Mouse (Mus musculus) gastrocnemius, adult 2 months (tissue): Measurements from ENCODE around the gene Arhgap19. TPM values are rescaled to one million over a fixed set of nuclear protein-coding genes. Genes with fewer than 3 reads are reported as not detected.

Experiments used
- DNase-seq: peaks from one replicate; pipeline ENCODE4 v3.0.0; 2022
- H3K27ac ChIP-seq: fragments of 200-600 bp; 2 replicates; pipeline ENCODE4 v1.8.1; 2022; ENCODE audit warnings: mild to moderate bottlenecking
- H3K4me3 ChIP-seq: fragments of 200-600 bp; 2 replicates; pipeline ENCODE4 v1.8.1; 2022; ENCODE audit warnings: mild to moderate bottlenecking, moderate library complexity
- CTCF ChIP-seq: fragments of 200-600 bp; IDR thresholded peaks from 2 replicates; pipeline ENCODE4 v1.8.1; 2022; ENCODE audit warnings: antibody characterized with exemption, mild to moderate bottlenecking, moderate library complexity
- intact Hi-C: fragments of 180-260 bp; cut with DNase I; formaldehyde crosslinking; loops from one replicate; pipeline ENCODE4 v1.15.1; 2025
- total RNA-seq, 2 experiments: library from RNA; stranded (reverse); gene quantifications; 2 replicates each; pipeline ENCODE4 v1.2.3; 2021

Arhgap19 gene
- total RNA-seq, 2 experiments from 2014 or later, result 7.7 to 9.6 TPM

DNA sequence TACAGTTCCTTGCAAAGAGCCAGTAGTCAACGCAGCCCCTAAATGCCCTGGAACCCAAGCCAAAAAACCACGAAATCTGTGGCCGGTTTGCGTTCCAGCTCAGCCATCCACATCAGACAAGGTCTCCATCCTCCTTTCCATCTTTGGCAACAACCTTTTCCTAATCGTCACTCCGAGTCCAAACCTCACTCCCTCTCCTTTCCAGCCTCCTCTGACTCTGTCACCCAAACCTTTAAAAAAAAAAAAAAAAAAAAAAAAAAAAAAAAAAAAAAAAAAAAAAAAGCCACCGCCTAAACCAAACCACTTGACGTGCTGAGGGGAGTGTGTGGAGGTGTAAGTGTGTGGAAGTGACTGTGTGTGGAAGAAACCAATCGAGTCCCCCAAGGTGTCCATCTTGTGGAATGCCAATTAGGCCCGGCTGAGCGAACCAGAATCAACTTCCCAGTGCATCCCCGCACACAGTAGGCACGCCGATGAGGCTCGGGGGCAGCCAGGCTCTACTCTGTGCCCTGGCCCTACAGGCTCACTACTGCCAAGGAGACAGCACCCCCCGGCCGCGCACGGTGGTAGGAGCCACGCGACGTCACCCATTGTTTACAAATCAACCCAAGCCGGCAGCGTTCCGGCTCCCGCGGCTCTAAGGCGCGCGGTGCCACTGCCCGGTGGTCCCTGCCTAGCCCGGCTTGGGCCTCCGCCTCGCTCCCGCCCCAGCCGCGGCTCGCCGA, 27.7 kb upstream of the Arhgap19 start, which contains the start of gene Frat1:
Gene Frat1 (plus strand): TSS at position 590 of the 725 bp plus-strand sequence.
- intact Hi-C loops, result no loop called here
- no peak for TF ChIP-seq CTCF
- peak within 1 kb of the TSS; percentile 94 for H3K4me3 ChIP-seq
- peak; percentile 89 for DNase-seq
- peak within 1 kb of the TSS; percentile 98 for H3K27ac ChIP-seq

GRCm38 (mm10) chr19:41828941-41829340, 27.1 kb upstream of the Arhgap19 start:
- intact Hi-C loops, result no loop called here
- no peak for DNase-seq
- peak overlapping the region; percentile 98 for H3K27ac ChIP-seq
- peak overlapping the region; percentile 94 for H3K4me3 ChIP-seq
- no peak for TF ChIP-seq CTCF

DNA sequence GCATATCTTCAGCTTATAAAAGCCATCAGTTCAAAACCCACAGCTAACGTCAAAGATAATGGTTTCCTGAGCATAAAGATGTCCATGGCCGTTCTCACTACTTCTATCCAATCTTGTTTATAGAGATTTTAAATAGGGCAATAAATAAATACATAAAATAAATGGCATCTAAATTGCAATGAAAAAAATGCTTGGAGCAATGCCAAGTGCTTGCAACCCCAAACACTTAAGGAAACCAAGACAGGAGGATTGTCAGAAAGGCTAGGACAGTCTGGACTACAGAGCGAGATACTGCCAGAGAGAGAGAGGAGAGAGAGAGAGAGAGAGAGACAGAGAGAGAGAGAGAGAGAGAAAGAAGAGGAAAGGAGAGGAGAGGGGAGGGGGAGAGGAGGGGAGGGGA, 24.7 kb upstream of the Arhgap19 start:
- no peak for TF ChIP-seq CTCF
- no peak overlapping the region for H3K4me3 ChIP-seq
- intact Hi-C loops, result no loop called here
- no peak overlapping the region for H3K27ac ChIP-seq
- no peak for DNase-seq

DNA sequence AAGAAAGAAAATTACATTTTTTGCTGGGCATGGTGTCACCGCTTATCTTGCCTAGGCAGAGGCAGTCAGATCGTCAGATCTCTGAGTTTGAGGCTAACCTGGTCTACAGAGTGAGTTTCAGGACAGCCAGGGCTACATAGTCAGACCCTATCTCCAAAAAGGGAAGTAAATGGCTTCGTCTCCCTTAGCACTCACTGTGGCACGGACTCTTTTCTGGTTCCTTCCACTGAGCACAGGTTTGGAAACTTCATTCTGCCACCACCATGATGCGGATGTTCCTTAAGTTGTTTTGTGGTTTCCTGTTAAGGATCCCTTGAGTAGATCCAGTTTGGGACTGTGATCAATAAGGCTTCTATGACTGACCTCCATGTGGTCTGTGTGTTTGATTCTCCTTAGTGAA, 23.1 kb upstream of the Arhgap19 start:
- DNase-seq, result no peak
- no peak overlapping the region for H3K27ac ChIP-seq
- TF ChIP-seq CTCF, result no peak
- intact Hi-C loops, result no loop called here
- H3K4me3 ChIP-seq, result no peak overlapping the region

DNA sequence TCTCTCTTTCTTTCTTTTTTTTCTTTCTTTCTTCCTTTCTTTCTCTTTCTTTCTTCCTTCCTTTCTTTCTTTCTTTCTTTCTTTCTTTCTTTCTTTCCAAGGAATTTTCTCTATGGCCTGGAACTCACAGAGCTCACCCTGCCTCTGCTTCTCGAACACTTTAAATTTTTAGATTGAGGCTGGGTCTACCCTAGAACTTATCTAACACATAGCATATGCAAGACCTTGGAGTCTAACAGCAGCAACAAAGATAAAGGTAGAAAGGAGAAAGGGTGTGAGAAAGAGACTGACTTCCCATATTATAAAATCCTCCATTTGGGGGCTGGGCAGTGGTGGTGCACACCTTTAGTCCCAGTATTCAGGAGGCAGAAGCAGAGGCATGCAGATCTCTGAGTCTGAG, 20.7 kb upstream of the Arhgap19 start:
- no peak overlapping the region for H3K4me3 ChIP-seq
- H3K27ac ChIP-seq, result no peak overlapping the region
- DNase-seq, result no peak
- intact Hi-C loops, result no loop called here
- no peak for TF ChIP-seq CTCF

DNA sequence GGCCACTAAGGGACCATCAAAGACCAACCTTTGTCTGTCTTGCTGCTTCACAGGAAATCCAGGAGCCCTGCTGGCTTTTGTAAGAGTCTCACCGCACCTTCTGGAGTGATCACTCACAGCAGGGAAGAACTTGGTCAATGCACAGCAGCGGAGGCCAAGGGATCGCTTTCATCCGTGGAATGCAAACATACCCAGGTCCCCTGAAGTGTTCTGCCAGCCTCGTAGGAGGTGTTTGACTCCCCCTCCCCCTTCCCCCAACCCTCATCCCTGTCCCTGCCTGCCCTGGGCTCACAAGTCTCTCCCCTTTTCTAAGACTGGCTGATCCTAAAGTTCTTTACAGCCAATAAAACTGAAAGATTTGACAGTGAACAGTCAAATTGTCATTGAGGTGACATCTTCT, 19.6 kb upstream of the Arhgap19 start:
- Histone ChIP-seq H3K27ac (no peak overlapping the region), H3K4me3 (no peak overlapping the region)
- TF ChIP-seq CTCF, result no peak
- intact Hi-C loops, result no loop called here
- DNase-seq, result no peak

GRCm38 (mm10) chr19:41818749-41819148, 16.9 kb upstream of the Arhgap19 start:
- Histone ChIP-seq H3K4me3 (no peak overlapping the region), H3K27ac (peak overlapping the region; percentile 90; the same call in 1 of the 2 replicates)
- DNase-seq, result no peak
- TF ChIP-seq CTCF, result no peak
- intact Hi-C loops, result no loop called here

DNA sequence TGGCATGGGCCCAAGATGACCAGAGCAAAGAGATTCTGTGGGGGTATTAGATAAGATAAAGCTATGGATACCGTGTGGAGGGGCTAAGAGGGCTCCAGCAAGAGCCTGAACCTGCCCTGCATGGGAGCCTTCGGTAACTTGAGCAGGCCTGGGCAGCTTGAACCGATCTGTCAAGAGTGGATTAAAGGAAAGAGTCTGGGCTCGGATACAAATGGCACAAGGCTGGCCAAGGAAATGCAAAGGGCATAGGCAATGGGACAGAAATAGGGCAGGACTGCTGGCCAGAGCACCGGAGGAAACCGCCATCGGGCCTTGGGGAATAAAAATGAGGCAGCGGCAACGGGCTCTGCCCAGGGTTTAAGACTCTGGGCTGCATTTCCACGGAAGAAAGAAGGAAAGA, 15.5 kb upstream of the Arhgap19 start:
- intact Hi-C loops, result no loop called here
- no peak for TF ChIP-seq CTCF
- peak; percentile 83 for DNase-seq

GRCm38 (mm10) chr19:41816915-41817314, 15.1 kb upstream of the Arhgap19 start:
- no peak for TF ChIP-seq CTCF
- DNase-seq, result no peak
- intact Hi-C loops, result no loop called here
- Histone ChIP-seq H3K4me3 (peak overlapping the region; percentile 45), H3K27ac (peak overlapping the region; percentile 90)

More for the DNA sequence above, 15.5 kb upstream of the Arhgap19 start:
- Histone ChIP-seq H3K27ac (peak overlapping the region; percentile 90), H3K4me3 (peak overlapping the region; percentile 45)

DNA sequence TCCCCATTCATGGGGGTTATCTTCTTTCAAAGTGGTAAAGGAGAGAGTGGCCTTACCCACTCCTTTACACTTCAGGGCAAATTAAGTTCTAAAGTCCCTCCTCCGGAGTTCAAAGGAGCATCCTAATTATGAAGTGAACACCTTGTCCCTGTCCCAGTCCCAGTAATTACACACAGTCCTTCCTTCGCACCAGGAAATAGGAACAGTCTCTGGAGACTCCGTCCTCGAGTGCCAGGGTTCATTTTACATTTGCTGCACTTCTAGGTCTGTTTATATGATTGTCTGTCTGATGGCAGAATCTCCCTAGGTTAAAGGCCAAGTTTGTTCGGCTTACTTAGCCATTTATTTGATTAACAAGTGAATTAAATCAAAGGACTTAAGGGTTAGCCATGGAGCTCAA, 14.6 kb upstream of the Arhgap19 start:
- TF ChIP-seq CTCF, result no peak
- Histone ChIP-seq H3K27ac (peak overlapping the region; percentile 90), H3K4me3 (peak overlapping the region; percentile 45)
- no peak for DNase-seq
- intact Hi-C loops, result no loop called here

DNA sequence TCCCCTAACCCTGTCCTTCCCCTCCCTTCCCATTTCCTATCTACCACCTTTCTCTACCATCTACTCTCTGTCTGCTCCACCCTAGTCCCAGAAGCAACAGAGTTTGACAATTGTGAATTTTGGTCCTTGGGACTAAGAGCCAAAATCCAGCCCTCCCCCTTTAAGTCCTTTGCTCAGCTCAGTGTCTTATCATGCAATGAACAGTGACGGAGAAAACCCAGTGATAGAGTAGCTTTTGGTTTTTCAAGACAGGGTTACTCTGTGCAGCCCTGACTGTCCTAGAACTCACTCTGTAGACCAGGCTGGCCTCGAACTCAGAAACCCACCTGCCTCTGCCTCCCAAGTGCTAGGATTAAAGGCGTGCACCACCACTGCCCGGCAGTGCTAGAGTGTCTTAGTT, 11.5 kb upstream of the Arhgap19 start:
- intact Hi-C loops, result no loop called here
- TF ChIP-seq CTCF, result no peak
- no peak overlapping the region for H3K4me3 ChIP-seq
- no peak for DNase-seq
- no peak overlapping the region for H3K27ac ChIP-seq

DNA sequence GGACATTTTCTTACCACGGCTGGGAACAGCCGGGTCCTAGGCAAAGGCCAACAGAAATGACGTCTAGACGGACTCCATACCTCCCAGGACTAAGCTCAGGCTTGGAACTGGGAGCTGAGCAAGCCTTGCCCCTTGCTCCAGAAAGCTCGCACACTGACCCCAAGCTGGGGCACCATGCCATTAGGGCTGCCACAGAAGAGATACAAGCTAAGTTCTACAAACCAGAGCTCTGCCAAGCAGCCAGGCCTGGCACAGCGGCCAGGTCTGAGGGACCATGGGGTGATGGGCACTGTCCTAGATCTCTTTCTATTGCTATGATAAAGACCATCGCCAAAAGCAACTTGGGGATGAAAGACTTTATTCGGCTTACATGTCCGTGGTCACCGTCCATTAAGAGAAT, 10.7 kb upstream of the Arhgap19 start:
- Histone ChIP-seq H3K27ac (no peak overlapping the region; the same call in 1 of the 2 replicates), H3K4me3 (no peak overlapping the region)
- intact Hi-C loops, result no loop called here
- DNase-seq, result peak; percentile 59
- TF ChIP-seq CTCF, result no peak

GRCm38 (mm10) chr19:41810074-41810473, 8.2 kb upstream of the Arhgap19 start:
- TF ChIP-seq CTCF, result no peak

DNA sequence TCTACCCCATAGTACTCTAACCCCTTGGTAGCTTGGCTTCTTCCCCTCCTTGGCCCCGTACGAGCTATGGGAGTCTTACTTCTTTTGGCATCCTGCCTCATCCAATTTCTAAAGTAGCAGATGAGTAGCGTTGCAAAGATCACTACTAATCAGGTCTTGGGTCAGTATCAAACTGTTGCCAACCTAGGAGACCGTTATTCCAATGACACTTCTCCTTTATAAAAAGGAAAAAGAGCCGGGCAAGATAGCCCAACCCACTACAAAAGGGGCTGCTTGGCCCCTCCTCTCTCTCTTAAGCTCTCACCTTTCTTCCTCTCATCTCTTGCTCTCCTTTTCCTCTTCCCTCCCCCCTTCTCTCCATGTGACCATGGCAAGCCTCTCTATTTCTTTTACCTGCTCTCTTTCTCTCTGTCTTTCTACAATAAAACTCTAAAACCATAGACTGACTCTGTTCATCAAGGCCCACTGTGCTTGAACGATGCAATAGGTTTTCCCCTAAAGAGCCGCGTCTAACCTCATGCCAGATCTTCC, 6.3 kb upstream of the Arhgap19 start:
- intact Hi-C loops, result no loop called here
- TF ChIP-seq CTCF, result no peak
- no peak for DNase-seq
- Histone ChIP-seq H3K4me3 (no peak overlapping the region), H3K27ac (no peak overlapping the region)

More at GRCm38 (mm10) chr19:41810074-41810473, 8.2 kb upstream of the Arhgap19 start:
- no peak overlapping the region; the same call in 1 of the 2 replicates for H3K27ac ChIP-seq
- intact Hi-C loops, result no loop called here
- H3K4me3 ChIP-seq, result no peak overlapping the region
- no peak for DNase-seq
